Mouse (Mus musculus): ENCODE results near the gene Parp14. TPM values are rescaled to one million over a fixed set of nuclear protein-coding genes. Genes with fewer than 3 reads are reported as not detected.

The Parp14 gene
- 0.23 TPM for polyA plus RNA-seq (2012; fragmentation: generic; extraction: Trizol)

- TF ChIP-seq USF1 (IDR thresholded peaks at IDR 0.05; ENCODE audit: low read depth): no peak
- no peak for TF ChIP-seq CEBPB (IDR thresholded peaks at IDR 0.05; ENCODE audit: insufficient read depth, poor library complexity, severe bottlenecking)
- no peak for TF ChIP-seq POLR2A (IDR thresholded peaks at IDR 0.05; ENCODE audit: insufficient read length, low read depth)
- no peak for TF ChIP-seq MYOD1 (IDR thresholded peaks at IDR 0.05; ENCODE audit: control insufficient read depth in 1 of 3, insufficient read length in 2 of 3, low read depth in 2 of 3)
- TF ChIP-seq SRF (IDR thresholded peaks at IDR 0.05; ENCODE audit: control insufficient read depth, insufficient read length, low read depth): no peak
- TF ChIP-seq POLR2AphosphoS2 (IDR thresholded peaks at IDR 0.05; ENCODE audit: insufficient read length, low read depth): no peak
- TF ChIP-seq TCF3 (IDR thresholded peaks at IDR 0.05; ENCODE audit: insufficient read length, low read depth): no peak
- TF ChIP-seq E2F4 (IDR thresholded peaks at IDR 0.05; ENCODE audit: insufficient read depth): no peak
- no peak for TF ChIP-seq MYOG (IDR thresholded peaks at IDR 0.05; ENCODE audit: control insufficient read depth in 1 of 3, insufficient read depth in 1 of 3, insufficient read length in 2 of 3, low read depth in 2 of 3)
- no peak for TF ChIP-seq TCF12 (IDR thresholded peaks at IDR 0.05; ENCODE audit: insufficient read depth, poor library complexity, severe bottlenecking)
- TF ChIP-seq REST (IDR thresholded peaks at IDR 0.05; ENCODE audit: insufficient read depth, insufficient read length): no peak
- TF ChIP-seq MAX (IDR thresholded peaks at IDR 0.05; ENCODE audit: low read depth): no peak
- Histone ChIP-seq H3K4me2 (ENCODE audit: low read depth) (peak within 1 kb of the TSS; percentile 80), H3ac (ENCODE audit: control insufficient read depth, insufficient read length) (peak within 1 kb of the TSS; percentile 49), H3K4me3 (peak within 1 kb of the TSS; percentile 49), H3K79me2 (ENCODE audit: control insufficient read depth, insufficient read depth) (no peaks in the 10 kb centered on the region), H3K36me3 (ENCODE audit: control insufficient read depth, insufficient read depth) (no peaks in the 10 kb centered on the region), H3K27me3 (ENCODE audit: control insufficient read depth, insufficient read depth, insufficient read length) (no peaks in the 10 kb centered on the region)
Observed at GRCm38 (mm10) chr16:35871048-35871851, at the start of gene Parp14. Parp14 (minus strand) TSS chr16:35871544.

DNA sequence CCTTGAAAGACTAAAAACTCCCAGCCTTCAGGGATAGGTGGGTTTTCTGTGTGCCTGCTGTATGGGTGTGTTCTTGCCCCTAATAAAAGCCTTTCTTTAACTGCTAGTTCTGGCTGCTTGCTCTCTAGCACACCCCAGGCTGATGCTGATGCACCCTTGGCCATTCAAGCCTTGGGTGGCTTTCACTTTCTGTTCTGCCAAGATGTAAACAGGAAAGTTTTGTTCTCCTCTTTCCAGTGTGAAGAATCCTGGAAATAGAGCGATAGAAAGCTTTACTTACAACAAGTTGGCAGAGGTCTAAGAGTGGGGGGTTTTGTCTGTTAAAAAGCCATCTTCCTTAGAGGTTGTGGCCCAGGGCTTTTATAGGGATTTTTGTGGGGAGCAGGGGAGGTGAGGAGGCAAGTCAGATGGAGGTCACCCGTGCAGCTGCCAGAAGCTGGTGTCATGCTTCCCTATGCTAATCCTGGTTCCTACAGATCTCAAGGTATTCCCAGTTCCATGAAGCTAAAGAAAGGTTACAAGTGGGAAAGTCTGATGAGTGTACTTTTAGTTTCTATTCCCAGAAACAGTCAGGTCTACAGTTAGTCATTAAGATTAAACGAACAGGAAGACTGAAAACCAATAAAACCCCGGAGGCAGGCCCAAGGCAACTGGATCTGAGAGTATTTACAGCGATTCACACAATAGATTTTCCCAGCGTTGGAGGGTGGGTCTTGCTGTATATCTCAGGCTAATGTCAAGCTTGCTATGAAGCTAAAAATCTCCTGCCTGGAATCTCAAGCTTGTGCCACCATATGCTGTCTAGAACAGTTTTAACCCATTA is 47.6 kb upstream of the Parp14 start:
- Histone ChIP-seq H3ac (ENCODE audit: control insufficient read depth, insufficient read length) (no peak overlapping the region), H3K79me2 (ENCODE audit: control insufficient read depth, insufficient read depth) (no peaks in the 10 kb centered on the region), H3K27me3 (ENCODE audit: control insufficient read depth, insufficient read depth, insufficient read length) (no peaks in the 10 kb centered on the region), H3K36me3 (ENCODE audit: control insufficient read depth, insufficient read depth) (no peaks in the 10 kb centered on the region), H3K4me2 (ENCODE audit: low read depth) (peak overlapping the region; percentile 40), H3K4me3 (no peak overlapping the region)
- TF ChIP-seq MYOD1 (IDR thresholded peaks at IDR 0.05; ENCODE audit: control insufficient read depth in 1 of 3, insufficient read length in 2 of 3, low read depth in 2 of 3) (peak in 1 of 3 experiments; percentile 12), SRF (IDR thresholded peaks at IDR 0.05; ENCODE audit: control insufficient read depth, insufficient read length, low read depth) (no peak)

DNA sequence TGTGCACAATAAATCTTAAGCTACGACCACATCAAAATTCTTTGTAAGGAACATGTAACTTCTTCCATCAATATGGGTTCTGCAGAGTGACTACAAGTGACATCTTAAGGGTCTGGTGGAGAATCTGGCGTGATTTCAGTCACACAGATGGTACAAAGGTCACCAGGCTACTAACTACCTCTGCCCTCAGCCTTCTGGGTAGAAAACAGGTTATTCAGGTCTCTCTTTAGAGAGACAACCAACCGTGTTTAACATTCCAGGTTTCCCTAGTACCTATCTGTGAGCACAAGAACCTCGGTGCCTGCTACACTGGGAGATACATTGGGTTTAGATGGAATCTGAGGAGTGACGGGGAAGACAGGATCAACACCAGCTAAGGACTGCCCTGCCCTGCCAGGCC is 43.0 kb upstream of the Parp14 start:
- Histone ChIP-seq H3K79me2 (ENCODE audit: control insufficient read depth, insufficient read depth) (no peaks in the 10 kb centered on the region), H3ac (ENCODE audit: control insufficient read depth, insufficient read length) (no peak overlapping the region), H3K4me2 (ENCODE audit: low read depth) (no peak overlapping the region), H3K27me3 (ENCODE audit: control insufficient read depth, insufficient read depth, insufficient read length) (no peaks in the 10 kb centered on the region), H3K4me3 (no peak overlapping the region), H3K36me3 (ENCODE audit: control insufficient read depth, insufficient read depth) (no peaks in the 10 kb centered on the region)
- TF ChIP-seq SRF (IDR thresholded peaks at IDR 0.05; ENCODE audit: control insufficient read depth, insufficient read length, low read depth): no peak
- no peak for TF ChIP-seq CEBPB (IDR thresholded peaks at IDR 0.05; ENCODE audit: insufficient read depth, poor library complexity, severe bottlenecking)
- no peak for TF ChIP-seq TCF12 (IDR thresholded peaks at IDR 0.05; ENCODE audit: insufficient read depth, poor library complexity, severe bottlenecking)
- TF ChIP-seq MAX (IDR thresholded peaks at IDR 0.05; ENCODE audit: low read depth): no peak
- TF ChIP-seq POLR2AphosphoS2 (IDR thresholded peaks at IDR 0.05; ENCODE audit: insufficient read length, low read depth): no peak
- no peak for TF ChIP-seq REST (IDR thresholded peaks at IDR 0.05; ENCODE audit: insufficient read depth, insufficient read length)
- TF ChIP-seq POLR2A (IDR thresholded peaks at IDR 0.05; ENCODE audit: insufficient read length, low read depth): no peak
- TF ChIP-seq TCF3 (IDR thresholded peaks at IDR 0.05; ENCODE audit: insufficient read length, low read depth): no peak
- no peak for TF ChIP-seq MYOG (IDR thresholded peaks at IDR 0.05; ENCODE audit: control insufficient read depth in 1 of 3, insufficient read depth in 1 of 3, insufficient read length in 2 of 3, low read depth in 2 of 3)
- TF ChIP-seq MYOD1 (IDR thresholded peaks at IDR 0.05; ENCODE audit: control insufficient read depth in 1 of 3, insufficient read length in 2 of 3, low read depth in 2 of 3): no peak
- TF ChIP-seq USF1 (IDR thresholded peaks at IDR 0.05; ENCODE audit: low read depth): no peak
- TF ChIP-seq E2F4 (IDR thresholded peaks at IDR 0.05; ENCODE audit: insufficient read depth): no peak

DNA sequence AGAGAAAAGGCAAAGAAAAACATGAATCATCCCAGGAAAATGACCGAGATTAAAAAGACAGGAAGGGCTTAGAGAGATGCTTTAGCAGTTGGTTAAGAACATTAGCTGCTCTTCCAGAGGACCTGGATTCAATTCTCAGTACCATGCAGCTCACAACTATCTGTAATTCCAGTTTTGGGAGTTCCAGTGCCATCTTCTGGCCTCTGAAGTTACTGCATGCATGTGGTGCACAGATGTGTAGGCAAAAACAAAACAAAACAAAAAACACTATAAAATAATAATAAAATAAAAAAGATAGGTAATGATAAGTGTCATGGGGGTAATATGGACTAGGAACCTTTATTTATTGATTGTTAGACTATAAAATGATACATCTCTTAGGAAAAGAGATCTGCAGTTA is 42.2 kb upstream of the Parp14 start:
- Histone ChIP-seq H3K27me3 (ENCODE audit: control insufficient read depth, insufficient read depth, insufficient read length) (no peaks in the 10 kb centered on the region), H3K4me2 (ENCODE audit: low read depth) (no peak overlapping the region), H3K36me3 (ENCODE audit: control insufficient read depth, insufficient read depth) (no peaks in the 10 kb centered on the region), H3ac (ENCODE audit: control insufficient read depth, insufficient read length) (no peak overlapping the region), H3K4me3 (no peak overlapping the region), H3K79me2 (ENCODE audit: control insufficient read depth, insufficient read depth) (no peaks in the 10 kb centered on the region)
- TF ChIP-seq TCF12 (IDR thresholded peaks at IDR 0.05; ENCODE audit: insufficient read depth, poor library complexity, severe bottlenecking) (no peak), REST (IDR thresholded peaks at IDR 0.05; ENCODE audit: insufficient read depth, insufficient read length) (no peak), MYOG (IDR thresholded peaks at IDR 0.05; ENCODE audit: control insufficient read depth in 1 of 3, insufficient read depth in 1 of 3, insufficient read length in 2 of 3, low read depth in 2 of 3) (no peak), POLR2A (IDR thresholded peaks at IDR 0.05; ENCODE audit: insufficient read length, low read depth) (no peak), SRF (IDR thresholded peaks at IDR 0.05; ENCODE audit: control insufficient read depth, insufficient read length, low read depth) (no peak), CEBPB (IDR thresholded peaks at IDR 0.05; ENCODE audit: insufficient read depth, poor library complexity, severe bottlenecking) (no peak), USF1 (IDR thresholded peaks at IDR 0.05; ENCODE audit: low read depth) (no peak), TCF3 (IDR thresholded peaks at IDR 0.05; ENCODE audit: insufficient read length, low read depth) (no peak), POLR2AphosphoS2 (IDR thresholded peaks at IDR 0.05; ENCODE audit: insufficient read length, low read depth) (no peak), MYOD1 (IDR thresholded peaks at IDR 0.05; ENCODE audit: control insufficient read depth in 1 of 3, insufficient read length in 2 of 3, low read depth in 2 of 3) (no peak), E2F4 (IDR thresholded peaks at IDR 0.05; ENCODE audit: insufficient read depth) (no peak), MAX (IDR thresholded peaks at IDR 0.05; ENCODE audit: low read depth) (no peak)

Data from myocyte (in vitro differentiated cells).